Comparison of ENCODE assay signal across 8 mouse cellular contexts in the genomic region with DNA sequence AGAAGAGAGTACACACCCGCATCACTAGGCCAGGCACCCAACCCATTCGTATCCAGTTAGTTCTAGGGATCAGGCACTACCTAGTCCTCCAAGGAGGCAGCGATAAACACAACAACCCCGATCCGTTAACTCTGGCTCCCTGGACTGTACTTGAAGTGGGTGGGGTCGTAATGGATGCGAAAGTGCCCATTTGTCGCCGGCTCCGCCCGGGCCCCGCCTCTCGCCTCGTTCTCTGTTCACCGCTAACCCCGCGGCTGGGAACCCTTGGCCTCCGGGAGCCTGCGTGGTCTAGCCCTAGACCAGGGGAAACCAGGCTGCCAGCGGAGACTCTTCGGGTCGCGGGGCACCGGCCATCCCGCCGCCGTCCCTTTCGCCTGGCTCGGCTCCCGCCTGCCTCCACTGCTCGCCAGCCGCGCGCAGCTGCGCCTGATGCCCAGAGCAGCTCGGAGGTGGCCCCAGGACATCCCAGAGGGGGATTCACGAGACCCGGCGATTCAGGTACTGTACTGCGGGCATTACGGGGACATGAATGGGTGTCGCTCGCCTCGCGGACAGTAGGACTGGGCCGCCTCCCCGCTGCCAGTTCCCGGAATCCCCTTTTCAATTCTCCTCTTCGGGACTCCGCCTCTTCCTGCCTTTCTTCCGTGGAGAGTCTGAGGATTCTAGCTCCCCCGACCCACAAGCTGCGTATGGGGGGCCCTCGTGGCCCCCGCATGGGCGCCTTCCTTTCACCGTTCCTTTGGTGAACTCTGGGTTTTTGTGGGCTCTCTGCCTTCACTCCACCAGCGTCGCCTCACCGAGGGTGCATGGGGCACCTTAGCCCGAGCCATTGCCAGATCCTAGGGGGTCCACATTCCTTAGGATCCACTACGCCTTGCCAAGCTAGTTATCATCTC. TPM values are rescaled to one million over a fixed set of nuclear protein-coding genes. Genes with fewer than 3 reads are reported as not detected.
DNase-seq lines count a peak whose midpoint lies in the region; ATAC-seq and TF ChIP-seq lines count a peak whose summit lies in the region.

A gene (plus strand): TSS at position 207 of the 896 bp plus-strand sequence.

- H3K4me3 ChIP-seq in embryonic facial prominence, embryonic 13.5 days = peak within 1 kb of the TSS; percentile 89
- H3K4me3 ChIP-seq in heart, adult 2 months = peak within 1 kb of the TSS; percentile 100
- H3K4me3 ChIP-seq in limb, embryonic 14.5 days (replicated peaks; ENCODE audit: low read length) = peak within 1 kb of the TSS; percentile 77
- H3K4me3 ChIP-seq in midbrain, embryonic 16.5 days (ENCODE audit: low read depth, low read length) = peak within 1 kb of the TSS; percentile 82

- TF ChIP-seq EP300 in heart, adult 2 months (IDR thresholded peaks at IDR 0.05; ENCODE audit: insufficient read depth, low read depth, low read length) = 0 out of 2 replicates have a peak, but pooled peaks have one; percentile 15

- peak within 1 kb of the TSS; percentile 71 for H3K4me2 ChIP-seq in embryonic facial prominence, embryonic 13.5 days
- H3K4me2 ChIP-seq in limb, embryonic 14.5 days (replicated peaks; ENCODE audit: low read depth, low read length, severe bottlenecking) = peak within 1 kb of the TSS; percentile 68
- H3K4me2 ChIP-seq in midbrain, embryonic 16.5 days (ENCODE audit: low read length) = peak within 1 kb of the TSS; percentile 81

- peaks cover 14% of the 10 kb centered on the region for H3K36me3 ChIP-seq in embryonic facial prominence, embryonic 13.5 days
- H3K36me3 ChIP-seq in heart, adult 2 months (ENCODE audit: control insufficient read depth, insufficient read depth, low read length) = peaks cover 2% of the 10 kb centered on the region; the same call in 1 of the 2 replicates
- no peaks in the 10 kb centered on the region for H3K36me3 ChIP-seq in limb, embryonic 14.5 days (ENCODE audit: control insufficient read depth, insufficient read depth, low read length)
- H3K36me3 ChIP-seq in midbrain, embryonic 16.5 days (ENCODE audit: control insufficient read depth, insufficient read depth, low read length) = no peaks in the 10 kb centered on the region

- under 1% methylated on average over 62 of the region's 62 CpGs for WGBS in embryonic facial prominence, embryonic 13.5 days
- under 1% methylated on average over 62 of the region's 62 CpGs for WGBS in heart, adult 2 months
- under 1% methylated on average over 48 of the region's 62 CpGs for WGBS in limb, embryonic 14.5 days
- under 1% methylated on average over 62 of the region's 62 CpGs for whole genome bisulfite sequencing in midbrain, embryonic 16.5 days

- H3K79me2 ChIP-seq in heart, adult 2 months (replicated peaks; ENCODE audit: control insufficient read depth, insufficient read depth, low read length) = peaks cover 1% of the 10 kb centered on the region; the same call in 1 of the 2 replicates

- peaks cover 20% of the 10 kb centered on the region for H3K4me1 ChIP-seq in embryonic facial prominence, embryonic 13.5 days
- peaks cover 11% of the 10 kb centered on the region for H3K4me1 ChIP-seq in heart, adult 2 months (ENCODE audit: control insufficient read depth, insufficient read depth, low read length)
- peaks cover 13% of the 10 kb centered on the region for H3K4me1 ChIP-seq in limb, embryonic 14.5 days (ENCODE audit: control insufficient read depth, insufficient read depth, low read length)
- peaks cover 8% of the 10 kb centered on the region for H3K4me1 ChIP-seq in midbrain, embryonic 16.5 days (ENCODE audit: control insufficient read depth, insufficient read depth, low read length)

- no peaks in the 10 kb centered on the region for H3K27me3 ChIP-seq in embryonic facial prominence, embryonic 13.5 days
- H3K27me3 ChIP-seq in heart, adult 2 months (ENCODE audit: control insufficient read depth, insufficient read depth, low read length) = no peaks in the 10 kb centered on the region
- H3K27me3 ChIP-seq in limb, embryonic 14.5 days (ENCODE audit: control insufficient read depth, insufficient read depth, low read length) = no peaks in the 10 kb centered on the region
- H3K27me3 ChIP-seq in midbrain, embryonic 16.5 days (ENCODE audit: control insufficient read depth, insufficient read depth, low read depth, low read length) = no peaks in the 10 kb centered on the region

- H3K9me3 ChIP-seq in embryonic facial prominence, embryonic 13.5 days = no peaks in the 10 kb centered on the region
- no peaks in the 10 kb centered on the region for H3K9me3 ChIP-seq in limb, embryonic 14.5 days (ENCODE audit: control insufficient read depth, low read length)
- H3K9me3 ChIP-seq in midbrain, embryonic 16.5 days (replicated peaks; ENCODE audit: control insufficient read depth, low read length, poor library complexity, severe bottlenecking) = no peaks in the 10 kb centered on the region

- peak; percentile 62 for TF ChIP-seq POLR2A in heart, adult 2 months (IDR thresholded peaks at IDR 0.05; ENCODE audit: insufficient read depth, low read depth, low read length)
- peak; percentile 51; the same call in 1 of the 2 replicates for TF ChIP-seq POLR2A in limb, embryonic 14.5 days (IDR thresholded peaks at IDR 0.05; ENCODE audit: borderline replicate concordance, extremely low read depth, insufficient read depth, insufficient read length)

- peak; percentile 82 for DNase-seq in 3134 (ENCODE audit: extremely low read depth, insufficient read length, low spot score)
- DNase-seq in adrenal gland, postnatal 25 days = peak; percentile 88
- DNase-seq in heart, adult 2 months = peak; percentile 89 to 91
- DNase-seq in kidney, adult 8-10 months = peak; percentile 77 to 82
- DNase-seq in limb, embryonic 14.5 days (ENCODE audit: low spot score) = peak; percentile 73
- peak; percentile 77 to 83 for DNase-seq in spleen, postnatal 14 days (ENCODE audit: low spot score in 2 of 2)

- H3K9ac ChIP-seq in embryonic facial prominence, embryonic 13.5 days = peak within 1 kb of the TSS; percentile 95
- H3K9ac ChIP-seq in heart, adult 2 months (ENCODE audit: low read depth, low read length) = peak within 1 kb of the TSS; percentile 93
- peak within 1 kb of the TSS; percentile 87 for H3K9ac ChIP-seq in limb, embryonic 14.5 days (ENCODE audit: low read depth, low read length, severe bottlenecking)
- peak within 1 kb of the TSS; percentile 91 for H3K9ac ChIP-seq in midbrain, embryonic 16.5 days (ENCODE audit: low read depth, low read length)

- intact Hi-C loops in heart, adult 2 months (cut with DNase I) = no loop called here

- peak; percentile 83 for ATAC-seq in embryonic facial prominence, embryonic 13.5 days (ENCODE audit: insufficient number of reproducible peaks, insufficient read depth, low FRiP score, low TSS enrichment, low read depth)
- peak; percentile 88 for ATAC-seq in limb, embryonic 14.5 days (ENCODE audit: low FRiP score, low read depth)
- ATAC-seq in midbrain, embryonic 16.5 days = peak; percentile 97

- H3K27ac ChIP-seq in embryonic facial prominence, embryonic 13.5 days = peak within 1 kb of the TSS; percentile 96
- H3K27ac ChIP-seq in heart, adult 2 months = peak within 1 kb of the TSS; percentile 99
- H3K27ac ChIP-seq in limb, embryonic 14.5 days (replicated peaks; ENCODE audit: low read depth, low read length) = peak within 1 kb of the TSS; percentile 90
- peak within 1 kb of the TSS; percentile 96 for H3K27ac ChIP-seq in midbrain, embryonic 16.5 days (ENCODE audit: low read length)

- 0 out of 2 replicates have a peak, but pooled peaks have one; percentile 10 for TF ChIP-seq CTCF in heart, adult 2 months (IDR thresholded peaks at IDR 0.05)

RNA-seq across cellular contexts. Expression of the gene that starts here (rescaled TPM):
- 101 and 110 TPM in 2 replicates for total RNA-seq in adrenal gland, postnatal 25 days (2021)
- polyA plus RNA-seq in embryonic facial prominence, embryonic 13.5 days (2015; fragmentation: Nextera tagmentation; extraction: Ambion mirVana) = 55.6 and 65.0 TPM in 2 replicates
- 10 to 100 TPM; 31.2 to 36.0 TPM for total RNA-seq in heart, adult 2 months (2021)
- 39.9 and 51.6 TPM in 2 replicates for polyA plus RNA-seq in heart, adult 2 months (2012; rRNA removed)
- 36.2 and 38.7 TPM in 2 replicates for polyA plus RNA-seq in limb, embryonic 14.5 days (2012; rRNA removed)
- polyA plus RNA-seq in limb, embryonic 14.5 days (2014; fragmentation: Nextera tagmentation; extraction: Ambion mirVana) = 59.7 and 64.8 TPM in 2 replicates
- 35.4 and 38.7 TPM in 2 replicates for polyA plus RNA-seq in midbrain, embryonic 16.5 days (2015; fragmentation: Nextera tagmentation; extraction: Ambion mirVana)

Comparison
In these comparisons a context has a peak if more than half of its experiments do, and no peak if none do; other contexts are left out.
1. Peak in every context shown above with its lines: DNase-seq, ATAC-seq, H3K4me3 ChIP-seq and H3K27ac ChIP-seq.